Mouse (Mus musculus) hindbrain, embryonic 16.5 days (tissue): ENCODE data around the gene Ncapd3. TPM values are rescaled to one million over a fixed set of nuclear protein-coding genes. Genes with fewer than 3 reads are reported as not detected.

Experiments used
- ATAC-seq: fragments of 200-750 bp; cut with Nextera tagmentation; 2 replicates; pipeline ENCODE4 v1.8.0; 2017; ENCODE audit warnings: moderate TSS enrichment, moderate library complexity
- H3K27ac ChIP-seq: fragments of 300-500 bp; sonication (generic); 2 replicates; pipeline ENCODE4 v1.5.1; 2014; ENCODE audit warnings: low read depth, mild to moderate bottlenecking, control low read depth, low read length, moderate library complexity
- H3K27me3 ChIP-seq: fragments of 300-500 bp; sonication (generic); replicated peaks from 2 replicates; pipeline ENCODE4 v1.6.1; 2014; ENCODE audit warnings: low read length; ENCODE audit not compliant: control insufficient read depth, insufficient read depth
- H3K36me3 ChIP-seq: fragments of 300-500 bp; sonication (generic); 2 replicates; pipeline ENCODE4 v1.6.1; 2014; ENCODE audit warnings: mild to moderate bottlenecking, low read length, moderate library complexity, mixed read lengths; ENCODE audit not compliant: control insufficient read depth, insufficient read depth
- H3K4me1 ChIP-seq: fragments of 300-500 bp; sonication (generic); 2 replicates; pipeline ENCODE4 v1.6.1; 2014; ENCODE audit warnings: low read depth, low read length; ENCODE audit not compliant: control insufficient read depth, insufficient read depth
- H3K4me2 ChIP-seq: fragments of 300-500 bp; sonication (generic); 2 replicates; pipeline ENCODE4 v1.6.1; 2014; ENCODE audit warnings: mild to moderate bottlenecking, low read length, control low read depth, moderate library complexity
- H3K4me3 ChIP-seq: fragments of 300-500 bp; sonication (generic); 2 replicates; pipeline ENCODE4 v1.5.1; 2014; ENCODE audit warnings: mild to moderate bottlenecking, low read length, control low read depth, moderate library complexity
- H3K9ac ChIP-seq: fragments of 300-500 bp; sonication (generic); 2 replicates; pipeline ENCODE4 v1.6.1; 2014; ENCODE audit warnings: low read depth, mild to moderate bottlenecking, control low read depth, low read length, moderate library complexity
- H3K9me3 ChIP-seq: fragments of 300-500 bp; sonication (generic); 2 replicates; pipeline ENCODE4 v1.6.1; 2014; ENCODE audit warnings: mild to moderate bottlenecking, low read length, moderate library complexity; ENCODE audit not compliant: control insufficient read depth
- WGBS: fragments of 180-500 bp; shearing (Covaris S2); extraction: QIAGEN DNeasy Blood & Tissue Kit; methylation state at CpG from one replicate; pipeline ENCODE4 v1.1.7; 2014; 5-methylcytosine and 5-hydroxymethylcytosine counted together
- polyA plus RNA-seq: library from polyadenylated mRNA; unstranded; fragments of >200 nt; fragmentation: Nextera tagmentation; extraction: Ambion mirVana; gene quantifications from 2 replicates; pipeline ENCODE4 v1.2.1, GENCODE M21; 2015

Gene Ncapd3
- polyA plus RNA-seq, result 11.6 and 15.3 TPM in 2 replicates

- Histone ChIP-seq H3K27ac (peak within 1 kb of the TSS; percentile 94), H3K4me1 (peaks cover 34% of the 10 kb centered on the region)
Observed at GRCm38 (mm10) chr9:27029828-27030762, at the start of gene Ncapd3, which contains the start of gene Vps26b. Gene Ncapd3, plus strand, starts transcription at chr9:27030175. Gene Vps26b, minus strand, starts transcription at chr9:27030065.

DNA sequence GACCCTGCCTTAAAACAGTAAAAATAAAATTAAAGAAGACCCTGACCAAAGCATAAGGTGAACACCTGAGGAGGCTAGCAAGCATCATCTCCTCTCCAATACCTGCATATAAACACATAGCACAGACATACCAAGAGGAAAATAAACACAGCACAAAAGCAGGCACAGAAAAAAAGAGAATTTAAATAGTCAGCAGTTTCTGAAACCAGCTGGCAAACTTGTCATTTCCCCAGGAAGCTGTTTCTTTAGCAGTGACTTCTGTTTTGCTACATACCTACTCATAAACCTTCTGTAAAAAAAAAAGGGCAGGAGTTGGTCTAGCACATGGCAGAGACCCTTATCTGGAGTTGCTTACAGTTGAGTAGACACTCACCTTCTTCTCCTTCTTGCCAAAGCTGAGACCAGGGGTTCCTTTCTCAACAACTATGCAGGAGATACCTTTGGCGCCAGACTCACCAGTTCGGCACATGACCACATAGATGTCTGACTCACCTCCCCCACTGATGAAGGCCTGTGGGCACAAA lies 44.8 kb upstream of the Ncapd3 start:
- H3K4me2 ChIP-seq, result no peak overlapping the region
- H3K4me1 ChIP-seq, result no peaks in the 10 kb centered on the region
- no peaks in the 10 kb centered on the region for H3K9me3 ChIP-seq
- no peaks in the 10 kb centered on the region for H3K27me3 ChIP-seq
- no peak for ATAC-seq
- H3K4me3 ChIP-seq, result no peak overlapping the region
- peaks cover 21% of the 10 kb centered on the region for H3K36me3 ChIP-seq
- no peak overlapping the region for H3K9ac ChIP-seq
- no peak overlapping the region for H3K27ac ChIP-seq
- WGBS, result 95% methylated on average over 2 of the region's 2 CpGs

More at GRCm38 (mm10) chr9:27029828-27030762, at the start of gene Ncapd3, which contains the start of gene Vps26b:
- H3K4me3 ChIP-seq, result peak within 1 kb of the TSS; percentile 99
- H3K27me3 ChIP-seq, result no peaks in the 10 kb centered on the region
- peak within 1 kb of the TSS; percentile 98 for H3K9ac ChIP-seq
- H3K36me3 ChIP-seq, result no peaks in the 10 kb centered on the region
- peak within 1 kb of the TSS; percentile 84 for H3K4me2 ChIP-seq
- H3K9me3 ChIP-seq, result no peaks in the 10 kb centered on the region
- under 1% methylated on average over 60 of the region's 80 CpGs for WGBS
- peak; percentile 95 for ATAC-seq

GRCm38 (mm10) chr9:26985668-26986277 lies 44.2 kb upstream of the Ncapd3 start:
- no peak overlapping the region for H3K27ac ChIP-seq
- no peak for ATAC-seq
- no peak overlapping the region for H3K9ac ChIP-seq
- H3K4me2 ChIP-seq, result no peak overlapping the region
- H3K4me1 ChIP-seq, result no peaks in the 10 kb centered on the region
- no peaks in the 10 kb centered on the region for H3K9me3 ChIP-seq
- H3K4me3 ChIP-seq, result no peak overlapping the region
- no peaks in the 10 kb centered on the region for H3K27me3 ChIP-seq
- H3K36me3 ChIP-seq, result peaks cover 27% of the 10 kb centered on the region
- WGBS, result 95% methylated on average over 6 of the region's 6 CpGs

DNA sequence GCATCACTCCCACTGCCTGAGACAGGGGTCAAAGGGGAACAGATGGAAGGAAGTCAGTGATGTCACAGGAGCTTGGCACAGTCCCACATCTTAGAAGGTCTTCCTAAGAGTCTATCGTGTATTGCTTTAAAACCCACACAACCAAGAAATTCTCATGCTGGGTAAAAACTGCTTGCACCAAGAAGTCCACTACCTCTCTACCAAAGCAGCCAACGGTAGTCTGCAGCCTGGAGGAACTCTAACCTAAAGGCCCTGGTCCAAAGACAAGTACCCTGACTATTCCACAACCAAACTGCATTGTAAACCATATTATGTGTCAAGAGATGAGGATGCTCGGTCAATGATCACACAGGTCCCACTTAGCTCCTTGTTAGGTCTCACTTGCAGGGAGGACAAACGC lies 39.8 kb upstream of the Ncapd3 start:
- no peak overlapping the region for H3K4me3 ChIP-seq
- no peak overlapping the region for H3K4me2 ChIP-seq
- no peaks in the 10 kb centered on the region for H3K4me1 ChIP-seq
- no peaks in the 10 kb centered on the region for H3K27me3 ChIP-seq
- peaks cover 29% of the 10 kb centered on the region for H3K36me3 ChIP-seq
- no peak overlapping the region for H3K9ac ChIP-seq
- H3K27ac ChIP-seq, result no peak overlapping the region
- H3K9me3 ChIP-seq, result no peaks in the 10 kb centered on the region
- ATAC-seq, result no peak
- 95% methylated on average over 4 of the region's 4 CpGs for WGBS

GRCm38 (mm10) chr9:26993118-26993517 lies 36.9 kb upstream of the Ncapd3 start:
- Histone ChIP-seq H3K36me3 (peaks cover 24% of the 10 kb centered on the region), H3K4me3 (no peak overlapping the region), H3K27ac (no peak overlapping the region), H3K9me3 (no peaks in the 10 kb centered on the region), H3K4me2 (no peak overlapping the region), H3K27me3 (no peaks in the 10 kb centered on the region), H3K4me1 (no peaks in the 10 kb centered on the region; the same call in 1 of the 2 replicates), H3K9ac (no peak overlapping the region)
- ATAC-seq, result no peak
- WGBS, result 93% methylated on average over 10 of the region's 10 CpGs

GRCm38 (mm10) chr9:26993900-26994299 lies 36.1 kb upstream of the Ncapd3 start:
- ATAC-seq, result no peak
- no peak overlapping the region for H3K9ac ChIP-seq
- peaks cover 23% of the 10 kb centered on the region for H3K36me3 ChIP-seq
- 71% methylated on average over 3 of the region's 3 CpGs for WGBS
- H3K27me3 ChIP-seq, result no peaks in the 10 kb centered on the region
- no peak overlapping the region for H3K27ac ChIP-seq
- no peaks in the 10 kb centered on the region for H3K9me3 ChIP-seq
- H3K4me1 ChIP-seq, result peaks cover 5% of the 10 kb centered on the region
- H3K4me2 ChIP-seq, result no peak overlapping the region
- no peak overlapping the region for H3K4me3 ChIP-seq

DNA sequence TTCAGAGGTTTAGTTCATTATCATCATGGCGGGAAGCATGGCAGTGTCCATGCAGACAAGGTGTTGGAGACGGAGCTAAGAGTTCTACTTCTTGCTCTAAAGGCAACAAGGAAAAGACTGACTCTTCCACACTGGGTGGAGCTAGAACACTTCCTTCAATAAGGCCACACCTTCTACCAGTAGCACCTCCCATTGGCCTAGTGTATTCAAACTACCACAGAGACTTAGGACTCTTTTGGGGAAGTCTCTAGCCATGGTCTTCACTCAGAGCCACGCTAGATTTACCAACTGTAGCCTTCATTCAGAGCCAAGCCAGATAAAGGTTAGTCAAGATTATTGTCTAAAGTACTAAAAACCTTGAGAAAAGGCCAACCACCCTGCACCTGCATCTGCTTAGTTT lies 32.9 kb upstream of the Ncapd3 start:
- WGBS, result 94% methylated on average over 3 of the region's 3 CpGs
- H3K4me2 ChIP-seq, result no peak overlapping the region
- no peak overlapping the region for H3K9ac ChIP-seq
- no peak for ATAC-seq
- H3K27me3 ChIP-seq, result no peaks in the 10 kb centered on the region
- H3K4me1 ChIP-seq, result peaks cover 20% of the 10 kb centered on the region
- H3K27ac ChIP-seq, result no peak overlapping the region
- H3K36me3 ChIP-seq, result no peaks in the 10 kb centered on the region
- H3K4me3 ChIP-seq, result no peak overlapping the region
- H3K9me3 ChIP-seq, result no peaks in the 10 kb centered on the region

- no peak for ATAC-seq
- no peaks in the 10 kb centered on the region for H3K36me3 ChIP-seq
- H3K9ac ChIP-seq, result no peak overlapping the region
- H3K27me3 ChIP-seq, result no peaks in the 10 kb centered on the region
- no peak overlapping the region for H3K27ac ChIP-seq
- no peaks in the 10 kb centered on the region for H3K9me3 ChIP-seq
- no peak overlapping the region for H3K4me2 ChIP-seq
- 94% methylated on average over 2 of the region's 2 CpGs for WGBS
- peaks cover 20% of the 10 kb centered on the region for H3K4me1 ChIP-seq
- no peak overlapping the region for H3K4me3 ChIP-seq
Observed at GRCm38 (mm10) chr9:26997501-26997900, 32.5 kb upstream of the Ncapd3 start.
